Mouse (Mus musculus) liver, adult (tissue): ENCODE results near the gene Stx3.

Source experiments
- GATA4 ChIP-seq: IDR thresholded peaks from 2 replicates; pipeline ENCODE4 v1.6.1; 2014; ENCODE audit warnings: mild to moderate bottlenecking, low read length; ENCODE audit not compliant: insufficient replicate concordance

Stx3 gene

GRCm38 (mm10) chr19:11819143-11819700, at the start of gene Stx3:
Gene Stx3 (minus strand): TSS chr19:11819403.
- no peak for TF ChIP-seq GATA4

GRCm38 (mm10) chr19:11867837-11868236, 48.6 kb upstream of the Stx3 start:
- no peak for TF ChIP-seq GATA4

GRCm38 (mm10) chr19:11860966-11861365, 41.8 kb upstream of the Stx3 start, which contains the start of gene Olfr1418:
Gene Olfr1418 (minus strand): TSS chr19:11861066.
- no peak for TF ChIP-seq GATA4

GRCm38 (mm10) chr19:11856506-11856905, 37.3 kb upstream of the Stx3 start:
- TF ChIP-seq GATA4: no peak

GRCm38 (mm10) chr19:11854821-11855220, 35.6 kb upstream of the Stx3 start:
- TF ChIP-seq GATA4: no peak

- no peak for TF ChIP-seq GATA4
Observed at GRCm38 (mm10) chr19:11852652-11853051, 33.4 kb upstream of the Stx3 start.

- no peak for TF ChIP-seq GATA4
Observed at GRCm38 (mm10) chr19:11846333-11846732, 27.1 kb upstream of the Stx3 start.

GRCm38 (mm10) chr19:11839119-11839518, 19.9 kb upstream of the Stx3 start, which contains the start of gene Olfr1417:
Gene Olfr1417 (minus strand): TSS chr19:11839219.
- TF ChIP-seq GATA4: no peak

GRCm38 (mm10) chr19:11823346-11824065, 4.3 kb upstream of the Stx3 start:
- no peak for TF ChIP-seq GATA4

GRCm38 (mm10) chr19:11820211-11820610, 1.0 kb upstream of the Stx3 start:
- TF ChIP-seq GATA4: no peak

GRCm38 (mm10) chr19:11819800-11820199, 597 bp upstream of the Stx3 start:
- TF ChIP-seq GATA4: no peak

GRCm38 (mm10) chr19:11818199-11819142, 732 bp downstream of the Stx3 start:
- no peak for TF ChIP-seq GATA4

GRCm38 (mm10) chr19:11817586-11817985, 1.6 kb downstream of the Stx3 start:
- no peak for TF ChIP-seq GATA4

GRCm38 (mm10) chr19:11816706-11817105, 2.5 kb downstream of the Stx3 start:
- no peak for TF ChIP-seq GATA4

- TF ChIP-seq GATA4: no peak
Observed at GRCm38 (mm10) chr19:11814742-11815333, 4.4 kb downstream of the Stx3 start.
